Mouse (Mus musculus) liver, postnatal 0 days (tissue): Measurements from ENCODE around the gene Elfn1.

ENCODE experiments used
- CTCF ChIP-seq: sonication (generic); IDR thresholded peaks from 2 replicates; pipeline ENCODE4 v1.5.1; 2016; ENCODE audit warnings: antibody characterized with exemption, low read depth
- EP300 ChIP-seq: IDR thresholded peaks from 2 replicates; pipeline ENCODE4 v1.6.1; 2016; ENCODE audit warnings: antibody characterized with exemption, low read depth, mild to moderate bottlenecking

GRCm38 (mm10) chr5:140002541-140002940 is 94.8 kb downstream of the Elfn1 start:
- TF ChIP-seq CTCF (no peak), EP300 (no peak)
